Mouse (Mus musculus) heart, embryonic 13.5 days (tissue): ENCODE measurements around the gene F11r. TPM values are rescaled to one million over a fixed set of nuclear protein-coding genes. Genes with fewer than 3 reads are reported as not detected.

Source experiments
- ATAC-seq: fragments of 200-750 bp; cut with Nextera tagmentation; 2 replicates; pipeline ENCODE4 v1.8.0; 2017; ENCODE audit warnings: moderate TSS enrichment; ENCODE audit not compliant: insufficient number of reproducible peaks, low FRiP score, low TSS enrichment; ENCODE audit errors: extremely low read depth
- H3K27ac ChIP-seq: fragments of 300-500 bp; sonication (generic); replicated peaks from 2 replicates; pipeline ENCODE4 v1.5.1; 2015; ENCODE audit warnings: moderate library complexity, mild to moderate bottlenecking, inconsistent platforms
- H3K27me3 ChIP-seq: fragments of 300-500 bp; sonication (generic); replicated peaks from 2 replicates; pipeline ENCODE4 v1.6.1; 2015; ENCODE audit warnings: mild to moderate bottlenecking, inconsistent platforms
- H3K36me3 ChIP-seq: fragments of 300-500 bp; sonication (generic); 2 replicates; pipeline ENCODE4 v1.6.1; 2015; ENCODE audit warnings: mild to moderate bottlenecking, inconsistent platforms
- H3K4me1 ChIP-seq: fragments of 300-500 bp; sonication (generic); 2 replicates; pipeline ENCODE4 v1.6.1; 2015; ENCODE audit warnings: inconsistent platforms
- H3K4me2 ChIP-seq: fragments of 300-500 bp; sonication (generic); 2 replicates; pipeline ENCODE4 v1.6.1; 2015; ENCODE audit warnings: inconsistent platforms, mild to moderate bottlenecking, moderate library complexity
- H3K4me3 ChIP-seq: fragments of 300-500 bp; sonication (generic); 2 replicates; pipeline ENCODE4 v1.5.1; 2015; ENCODE audit warnings: moderate library complexity, mild to moderate bottlenecking, inconsistent platforms
- H3K9ac ChIP-seq: fragments of 300-500 bp; sonication (generic); 2 replicates; pipeline ENCODE4 v1.6.1; 2015; ENCODE audit warnings: inconsistent platforms, mild to moderate bottlenecking, moderate library complexity
- H3K9me3 ChIP-seq: fragments of 300-500 bp; sonication (generic); 2 replicates; pipeline ENCODE4 v1.6.1; 2016; ENCODE audit warnings: inconsistent platforms
- WGBS: fragments of 180-500 bp; shearing (Covaris S2); methylation state at CpG from one replicate; pipeline ENCODE4 v1.1.7; 2015; ENCODE audit warnings: mixed read lengths; 5-methylcytosine and 5-hydroxymethylcytosine counted together
- polyA plus RNA-seq: library from polyadenylated mRNA; unstranded; fragments of >200 nt; fragmentation: Nextera tagmentation; extraction: Ambion mirVana; gene quantifications from 2 replicates; pipeline ENCODE4 v1.2.1, GENCODE M21; 2015

Gene F11r
- polyA plus RNA-seq, 1 experiment from 2014 or later = 61.8 TPM

DNA sequence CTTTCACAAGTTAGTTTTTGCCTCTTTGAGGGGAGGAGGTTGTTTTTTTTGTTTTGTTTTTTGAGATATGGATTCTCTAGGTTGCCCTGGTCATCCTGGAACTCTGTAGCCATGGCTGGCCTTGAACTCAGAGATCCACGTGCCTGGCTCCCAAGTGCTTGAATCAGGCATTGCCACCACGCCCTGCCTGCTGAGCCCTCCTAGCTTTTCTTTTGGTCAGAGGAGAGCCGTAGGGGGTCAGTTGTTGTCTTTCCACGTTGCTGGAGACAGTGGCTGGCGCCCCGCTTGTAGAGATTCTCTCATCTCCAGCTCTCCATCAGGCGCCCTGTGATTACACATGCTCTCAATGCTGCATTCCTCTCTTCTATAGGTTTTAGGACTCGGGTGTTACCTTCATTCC is 23.7 kb upstream of the F11r start:
- Histone ChIP-seq H3K27ac (no peak overlapping the region), H3K36me3 (peaks cover 46% of the 10 kb centered on the region), H3K9me3 (no peaks in the 10 kb centered on the region), H3K4me1 (peaks cover 24% of the 10 kb centered on the region), H3K4me2 (no peak overlapping the region), H3K4me3 (no peak overlapping the region), H3K9ac (no peak overlapping the region), H3K27me3 (peaks cover 13% of the 10 kb centered on the region)
- no peak for ATAC-seq
- WGBS = 75% methylated on average over 8 of the region's 8 CpGs

GRCm38 (mm10) chr1:171418660-171419059 is 18.7 kb upstream of the F11r start, which contains the start of gene Tstd1:
Gene Tstd1 (plus strand): TSS chr1:171418872.
- WGBS = 86% methylated on average over 5 of the region's 5 CpGs
- peaks cover 75% of the 10 kb centered on the region for H3K36me3 ChIP-seq
- peaks cover 24% of the 10 kb centered on the region for H3K4me1 ChIP-seq
- no peak within 1 kb of the TSS for H3K4me2 ChIP-seq
- no peak for ATAC-seq
- H3K9ac ChIP-seq = no peak within 1 kb of the TSS
- H3K4me3 ChIP-seq = no peak within 1 kb of the TSS
- H3K9me3 ChIP-seq = no peaks in the 10 kb centered on the region
- no peaks in the 10 kb centered on the region for H3K27me3 ChIP-seq
- no peak within 1 kb of the TSS for H3K27ac ChIP-seq

DNA sequence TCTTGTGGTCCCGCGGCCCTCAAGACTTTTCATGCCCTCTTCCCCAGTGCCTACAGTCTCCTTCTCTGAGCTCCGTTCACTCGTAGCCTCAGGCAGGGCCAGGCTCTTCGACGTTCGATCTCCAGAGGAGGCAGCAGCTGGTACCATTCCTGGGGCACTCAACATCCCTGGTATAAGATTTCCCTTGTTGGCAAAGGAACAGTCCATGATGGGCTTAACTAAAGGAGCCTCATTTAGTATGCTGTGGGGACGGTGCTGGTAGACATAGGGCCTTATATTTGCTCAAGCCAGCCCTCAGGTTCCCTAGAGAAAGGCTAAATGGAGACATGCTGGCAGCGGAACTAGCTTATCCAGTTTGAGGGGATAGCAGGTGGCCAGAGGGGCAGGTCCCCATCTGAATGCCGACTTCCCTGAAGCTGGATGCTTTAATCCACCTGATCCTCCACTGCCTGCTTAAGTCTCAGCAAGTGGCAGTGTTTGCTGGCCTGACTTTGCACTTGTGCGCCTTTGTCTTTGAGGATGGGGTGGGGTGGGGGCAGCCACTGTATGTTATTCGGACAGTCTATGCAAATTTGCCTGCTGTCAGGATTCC is 17.9 kb upstream of the F11r start:
- no peaks in the 10 kb centered on the region for H3K9me3 ChIP-seq
- 74% methylated on average over 12 of the region's 12 CpGs for WGBS
- H3K4me2 ChIP-seq = no peak overlapping the region
- H3K4me3 ChIP-seq = no peak overlapping the region
- peaks cover 17% of the 10 kb centered on the region for H3K4me1 ChIP-seq
- H3K27me3 ChIP-seq = no peaks in the 10 kb centered on the region
- H3K9ac ChIP-seq = no peak overlapping the region
- ATAC-seq = no peak
- H3K36me3 ChIP-seq = peaks cover 71% of the 10 kb centered on the region
- no peak overlapping the region for H3K27ac ChIP-seq

- Histone ChIP-seq H3K4me2 (no peak overlapping the region), H3K27me3 (no peaks in the 10 kb centered on the region), H3K27ac (no peak overlapping the region), H3K4me1 (peaks cover 21% of the 10 kb centered on the region), H3K36me3 (peaks cover 66% of the 10 kb centered on the region), H3K4me3 (no peak overlapping the region), H3K9ac (no peak overlapping the region), H3K9me3 (no peaks in the 10 kb centered on the region)
- 76% methylated on average over 5 of the region's 5 CpGs for WGBS
- no peak for ATAC-seq
Observed at GRCm38 (mm10) chr1:171419905-171420304, 17.4 kb upstream of the F11r start.

- no peak overlapping the region for H3K4me2 ChIP-seq
- WGBS = 70% methylated on average over 8 of the region's 8 CpGs
- no peak overlapping the region for H3K4me3 ChIP-seq
- H3K27ac ChIP-seq = no peak overlapping the region; the same call in 1 of the 2 replicates
- peaks cover 39% of the 10 kb centered on the region for H3K36me3 ChIP-seq
- H3K27me3 ChIP-seq = no peaks in the 10 kb centered on the region
- peaks cover 27% of the 10 kb centered on the region for H3K4me1 ChIP-seq
- H3K9ac ChIP-seq = no peak overlapping the region
- ATAC-seq = no peak
- H3K9me3 ChIP-seq = no peaks in the 10 kb centered on the region
Observed at GRCm38 (mm10) chr1:171422504-171423095, 14.7 kb upstream of the F11r start.

DNA sequence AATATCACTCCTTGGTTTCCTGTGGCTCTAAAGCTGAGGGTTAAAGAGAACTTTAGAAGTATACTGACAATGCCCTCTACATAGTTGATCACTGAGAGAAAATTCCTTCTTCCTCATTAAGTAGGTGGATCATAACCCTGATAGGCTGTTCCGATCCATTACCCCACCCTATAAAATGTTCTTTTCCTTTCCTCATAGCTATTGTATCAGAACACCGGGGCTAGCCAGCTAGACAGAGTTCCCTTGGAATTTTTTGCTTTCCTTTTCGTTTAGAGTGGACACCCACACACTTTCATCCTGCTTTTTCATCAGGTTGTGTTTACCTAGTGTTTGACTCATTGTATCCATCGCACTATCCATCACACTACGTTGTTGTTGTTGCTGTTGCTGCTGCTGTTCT is 12.7 kb upstream of the F11r start:
- peak overlapping the region; percentile 0; the same call in 1 of the 2 replicates for H3K4me2 ChIP-seq
- H3K27ac ChIP-seq = peak overlapping the region; percentile 66
- H3K36me3 ChIP-seq = peaks cover 19% of the 10 kb centered on the region
- H3K9me3 ChIP-seq = 0 out of 2 replicates have a peak, but pooled peaks cover 4% of the 10 kb centered on the region
- H3K27me3 ChIP-seq = no peaks in the 10 kb centered on the region
- 33% methylated on average over 5 of the region's 5 CpGs for WGBS
- H3K4me3 ChIP-seq = no peak overlapping the region
- ATAC-seq = no peak
- H3K4me1 ChIP-seq = peaks cover 27% of the 10 kb centered on the region
- H3K9ac ChIP-seq = no peak overlapping the region

DNA sequence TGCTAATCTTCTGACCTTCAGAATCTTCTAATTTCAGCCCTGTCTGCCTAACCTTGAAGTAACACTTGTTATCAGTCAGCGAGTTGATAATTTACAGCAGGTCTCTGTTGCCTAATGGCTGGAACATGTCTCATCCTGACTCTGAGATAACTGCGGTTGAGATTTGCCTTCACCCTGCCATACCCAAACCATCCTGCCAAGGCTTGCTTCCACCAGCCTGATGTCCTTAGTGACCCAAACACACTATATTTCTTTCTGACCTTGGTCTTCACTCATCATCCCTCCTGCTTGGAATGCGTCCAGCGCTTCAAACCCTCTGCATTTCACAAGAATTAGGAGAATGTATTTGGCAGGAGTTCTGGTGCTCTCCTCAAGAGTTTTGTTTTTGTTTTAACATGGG is 12.2 kb upstream of the F11r start:
- no peak for ATAC-seq
- H3K36me3 ChIP-seq = peaks cover 14% of the 10 kb centered on the region
- H3K4me2 ChIP-seq = peak overlapping the region; percentile 0; the same call in 1 of the 2 replicates
- H3K27me3 ChIP-seq = no peaks in the 10 kb centered on the region
- 25% methylated on average over 4 of the region's 4 CpGs for WGBS
- 0 out of 2 replicates have a peak, but pooled peaks cover 4% of the 10 kb centered on the region for H3K9me3 ChIP-seq
- peaks cover 27% of the 10 kb centered on the region for H3K4me1 ChIP-seq
- H3K9ac ChIP-seq = no peak overlapping the region
- H3K27ac ChIP-seq = peak overlapping the region; percentile 66
- H3K4me3 ChIP-seq = no peak overlapping the region

GRCm38 (mm10) chr1:171432158-171432557 is 5.2 kb upstream of the F11r start:
- 0 out of 2 replicates have a peak, but pooled peaks cover 7% of the 10 kb centered on the region for H3K4me1 ChIP-seq
- H3K4me2 ChIP-seq = no peak overlapping the region
- H3K27me3 ChIP-seq = no peaks in the 10 kb centered on the region
- H3K9ac ChIP-seq = no peak overlapping the region
- H3K27ac ChIP-seq = no peak overlapping the region
- H3K9me3 ChIP-seq = 0 out of 2 replicates have a peak, but pooled peaks cover 4% of the 10 kb centered on the region
- ATAC-seq = no peak
- no peaks in the 10 kb centered on the region for H3K36me3 ChIP-seq
- no peak overlapping the region for H3K4me3 ChIP-seq
- 66% methylated on average over 5 of the region's 5 CpGs for WGBS

GRCm38 (mm10) chr1:171435288-171435814 is 2.0 kb upstream of the F11r start:
- WGBS = 43% methylated on average over 7 of the region's 7 CpGs
- no peak overlapping the region for H3K9ac ChIP-seq
- no peak for ATAC-seq
- H3K9me3 ChIP-seq = no peaks in the 10 kb centered on the region
- peaks cover 30% of the 10 kb centered on the region for H3K4me1 ChIP-seq
- no peak overlapping the region for H3K4me2 ChIP-seq
- no peak overlapping the region for H3K4me3 ChIP-seq
- no peak overlapping the region for H3K27ac ChIP-seq
- no peaks in the 10 kb centered on the region for H3K36me3 ChIP-seq
- no peaks in the 10 kb centered on the region for H3K27me3 ChIP-seq

GRCm38 (mm10) chr1:171435974-171436373 is 1.4 kb upstream of the F11r start:
- Histone ChIP-seq H3K9ac (no peak overlapping the region), H3K36me3 (no peaks in the 10 kb centered on the region), H3K4me2 (no peak overlapping the region), H3K4me1 (peaks cover 37% of the 10 kb centered on the region), H3K27ac (no peak overlapping the region), H3K9me3 (no peaks in the 10 kb centered on the region), H3K27me3 (no peaks in the 10 kb centered on the region), H3K4me3 (no peak overlapping the region)
- ATAC-seq = no peak
- WGBS = 52% methylated on average over 1 of the region's 1 CpGs

GRCm38 (mm10) chr1:171438014-171438670 is 807 bp downstream of the F11r start:
- H3K27ac ChIP-seq = peak overlapping the region; percentile 84
- ATAC-seq = no peak
- H3K4me1 ChIP-seq = peaks cover 51% of the 10 kb centered on the region
- peak overlapping the region; percentile 78 for H3K4me3 ChIP-seq
- no peaks in the 10 kb centered on the region for H3K9me3 ChIP-seq
- 2% methylated on average over 18 of the region's 18 CpGs for WGBS
- peak overlapping the region; percentile 90 for H3K9ac ChIP-seq
- no peaks in the 10 kb centered on the region for H3K36me3 ChIP-seq
- no peaks in the 10 kb centered on the region for H3K27me3 ChIP-seq
- H3K4me2 ChIP-seq = peak overlapping the region; percentile 74
